Mouse (Mus musculus): Measurements from ENCODE around the gene Fam227b.
A peak's percentile ranks its signal among the peaks of the same experiment; 100 is the strongest.

Fam227b gene

GRCm38 (mm10) chr2:126151855-126152571, at the start of gene Fam227b, which contains the start of gene Dtwd1:
Gene Fam227b (minus strand): TSS chr2:126152004.
Gene Dtwd1 (plus strand): TSS chr2:126152141.
- DNase-seq = peak; percentile 99

- no peak for DNase-seq
Measured at GRCm38 (mm10) chr2:126198971-126199370, 47.2 kb upstream of the Fam227b start.

DNA sequence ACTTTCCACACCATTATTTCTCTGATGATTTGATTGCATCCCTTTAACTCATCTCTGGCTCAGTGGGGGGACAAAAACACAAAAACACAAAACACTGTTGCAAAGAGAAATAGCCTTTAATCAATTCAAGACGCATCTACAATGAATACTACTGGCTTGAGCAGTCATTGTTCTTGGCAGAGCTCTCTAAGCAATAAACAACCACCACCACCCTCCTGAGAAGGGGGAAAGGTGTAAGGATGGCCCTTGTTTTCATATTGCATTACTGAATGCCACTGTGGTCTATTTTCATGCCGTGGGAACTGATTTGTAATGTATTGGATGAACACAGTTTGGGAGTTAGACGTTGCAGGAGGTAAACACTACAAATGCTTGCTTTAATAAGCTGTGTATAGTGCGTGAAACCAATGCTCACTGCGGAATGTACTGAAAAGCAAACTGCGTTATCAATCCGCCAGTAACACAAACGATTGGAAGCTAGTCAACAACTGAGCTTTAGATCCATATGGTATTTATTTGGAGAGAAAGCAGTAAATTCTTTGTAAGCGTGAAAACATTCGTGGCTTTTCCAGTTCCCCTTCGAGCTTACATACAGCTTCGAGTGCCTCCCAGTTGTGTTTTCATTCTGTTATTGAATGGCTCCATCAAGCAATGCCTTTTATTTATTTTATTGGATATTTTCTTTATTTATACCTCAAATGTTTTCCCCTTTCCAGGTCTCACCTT, 44.0 kb upstream of the Fam227b start:
- DNase-seq = no peak

- DNase-seq = no peak
Measured at GRCm38 (mm10) chr2:126192129-126192528, 40.3 kb upstream of the Fam227b start.

- no peak for DNase-seq
Measured at GRCm38 (mm10) chr2:126191306-126191705, 39.5 kb upstream of the Fam227b start.

GRCm38 (mm10) chr2:126171427-126171826, 19.6 kb upstream of the Fam227b start:
- no peak for DNase-seq

GRCm38 (mm10) chr2:126166848-126167617, 15.2 kb upstream of the Fam227b start:
- DNase-seq = no peak

DNA sequence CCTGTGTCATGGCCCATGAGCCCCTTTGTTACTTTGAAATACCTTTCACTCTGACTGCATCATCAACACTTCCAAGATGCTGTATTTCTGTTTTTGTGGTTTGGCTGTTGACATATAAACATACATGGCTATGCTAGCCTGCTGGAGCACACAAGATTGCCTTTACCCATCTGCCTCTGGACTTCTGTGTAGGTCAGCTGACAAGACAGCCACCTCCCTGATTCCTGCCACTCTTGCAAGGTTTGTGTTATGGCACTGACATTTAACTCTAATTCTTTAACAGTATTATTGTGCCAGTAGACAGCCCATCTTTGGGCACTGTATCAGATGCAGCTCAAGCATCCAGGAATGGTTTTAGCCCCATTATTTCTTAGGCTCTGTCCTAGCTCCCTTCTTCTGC, 14.5 kb upstream of the Fam227b start:
- DNase-seq = no peak

- no peak for DNase-seq
Measured at GRCm38 (mm10) chr2:126165277-126166018, 13.6 kb upstream of the Fam227b start.

GRCm38 (mm10) chr2:126147723-126148122, 4.1 kb downstream of the Fam227b start:
- no peak for DNase-seq

- no peak for DNase-seq
Measured at GRCm38 (mm10) chr2:126094616-126095015, 57.2 kb downstream of the Fam227b start.

DNA sequence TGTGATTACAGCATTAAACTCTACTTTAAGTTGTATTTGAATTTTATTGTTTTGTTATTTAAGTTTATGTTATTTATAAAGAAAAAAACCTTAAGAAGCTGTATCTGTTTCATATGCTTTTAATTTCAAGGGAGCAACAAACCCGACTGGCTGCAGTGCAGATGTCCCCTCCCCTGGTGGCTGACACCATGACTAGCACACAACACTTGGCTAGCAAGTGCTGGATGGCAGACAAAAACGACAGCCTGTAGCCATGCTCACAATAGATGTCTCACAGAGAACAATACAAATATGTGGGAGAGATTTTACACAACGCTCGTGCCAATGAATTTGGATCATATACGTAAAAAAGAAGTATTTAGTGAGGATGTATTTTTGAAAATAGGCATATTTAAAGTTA, 61.4 kb downstream of the Fam227b start:
- DNase-seq = no peak

DNA sequence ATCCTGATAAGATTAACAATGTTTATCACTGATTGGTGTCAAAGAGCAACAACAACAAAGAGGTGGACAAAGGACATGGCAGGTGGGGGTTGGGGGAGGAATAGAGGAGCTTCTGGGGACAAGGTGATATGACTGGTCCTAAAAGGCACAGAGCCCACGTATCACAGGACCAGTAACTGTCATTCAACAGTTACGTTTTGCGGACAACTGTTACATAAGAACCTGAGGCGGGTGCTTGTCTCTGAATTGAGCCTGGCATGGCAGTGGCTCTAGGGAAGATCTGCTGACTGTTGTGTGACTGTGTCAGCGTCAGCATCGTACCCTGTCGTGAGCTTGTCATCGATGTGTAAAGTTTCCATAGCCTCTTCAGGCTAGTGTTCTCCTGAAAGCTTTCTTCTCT, 65.6 kb downstream of the Fam227b start:
- no peak for DNase-seq

DNA sequence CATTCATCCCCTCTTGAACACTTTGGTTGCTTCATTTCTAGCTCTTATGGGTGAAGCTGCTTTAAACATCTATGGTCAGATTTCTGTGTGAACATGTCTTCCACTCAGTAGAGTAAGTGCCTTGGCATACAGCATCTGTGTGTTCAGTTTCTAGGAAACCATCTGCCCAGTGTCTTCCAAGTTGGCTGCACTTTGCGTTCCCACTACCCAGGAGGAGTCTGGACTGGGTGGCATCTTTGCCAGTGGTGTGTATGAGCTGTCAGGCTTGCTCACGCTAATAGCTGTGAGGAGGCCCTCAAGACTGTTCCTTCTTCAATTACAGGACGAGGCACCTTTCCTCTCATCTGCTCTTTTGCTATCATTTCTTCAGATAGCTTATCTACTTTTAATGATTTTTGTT, 67.5 kb downstream of the Fam227b start:
- DNase-seq = no peak

- DNase-seq = no peak
Measured at GRCm38 (mm10) chr2:126079086-126079485, 72.7 kb downstream of the Fam227b start.

GRCm38 (mm10) chr2:126076506-126076905, 75.3 kb downstream of the Fam227b start:
- no peak for DNase-seq

- DNase-seq = no peak
Measured at GRCm38 (mm10) chr2:126073744-126074143, 78.1 kb downstream of the Fam227b start.

- DNase-seq = no peak
Measured at GRCm38 (mm10) chr2:126069740-126070139, 82.1 kb downstream of the Fam227b start.

DNA sequence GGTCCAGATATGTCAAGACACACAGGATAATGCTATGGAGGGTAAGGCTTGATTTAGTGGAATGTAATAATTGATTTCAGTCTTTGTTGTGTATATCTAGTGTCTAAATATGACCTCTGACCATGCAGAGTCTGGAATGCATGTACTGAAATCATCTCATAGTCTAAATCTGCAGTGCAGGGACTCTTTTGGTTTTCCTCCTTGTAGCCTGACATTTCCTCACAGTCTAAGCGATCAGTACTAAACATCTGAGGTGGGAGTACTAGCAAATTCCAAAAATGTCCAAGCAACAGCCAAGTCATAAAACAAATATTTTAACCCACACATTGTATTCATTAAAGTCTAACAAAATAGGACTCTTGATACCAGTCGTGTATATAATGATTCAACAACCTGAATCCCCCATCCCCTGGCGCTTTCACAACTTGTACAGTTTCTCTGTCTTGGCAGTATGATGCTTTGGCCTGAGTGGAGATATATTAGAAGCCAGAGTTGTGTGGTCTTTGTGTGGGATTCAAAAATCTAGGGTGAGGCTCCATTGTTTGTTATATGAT, 86.4 kb downstream of the Fam227b start:
- DNase-seq = no peak

GRCm38 (mm10) chr2:126064814-126065213, 87.0 kb downstream of the Fam227b start:
- DNase-seq = no peak

GRCm38 (mm10) chr2:126062876-126063275, 88.9 kb downstream of the Fam227b start:
- DNase-seq = no peak

DNA sequence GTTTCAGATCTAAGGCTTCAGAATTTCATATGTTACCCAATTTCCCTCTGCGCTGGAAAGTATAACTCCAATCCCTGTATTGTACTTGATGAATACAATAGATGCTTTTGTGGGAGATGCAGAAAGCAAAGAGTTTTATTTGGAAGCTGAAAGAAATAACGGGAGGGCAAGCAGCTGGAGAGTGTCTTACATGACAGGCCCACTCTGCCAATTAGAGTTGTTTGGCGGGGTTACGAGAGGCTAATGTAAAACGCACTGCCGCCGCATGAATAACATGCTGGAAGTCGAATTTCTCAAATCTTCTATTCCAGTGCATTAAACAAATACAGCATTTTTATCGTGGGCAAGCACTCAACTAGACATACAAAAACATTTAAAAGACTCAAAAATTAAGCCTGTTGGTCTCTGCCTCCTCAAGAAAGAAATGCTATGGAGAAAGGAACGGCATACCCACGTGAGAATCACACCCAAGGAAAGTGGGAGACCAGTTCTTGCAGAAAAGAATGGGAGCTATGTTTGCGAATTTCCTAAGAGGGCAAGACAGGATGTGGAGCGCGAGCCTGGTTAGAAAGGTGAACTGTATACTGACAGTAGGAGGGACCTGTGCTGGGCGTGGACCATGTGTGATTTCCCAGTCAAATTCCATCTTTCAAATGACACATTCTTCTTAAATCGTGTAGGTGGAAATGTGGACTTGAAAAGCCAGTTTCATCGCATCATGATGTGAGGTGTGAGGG, 90.6 kb downstream of the Fam227b start:
- DNase-seq = no peak

Measured in thymus, postnatal 25 days (tissue).